Mouse (Mus musculus) right cerebral cortex, adult 2 months (tissue): ENCODE data around the gene Agpat3.

Experiments
- DNase-seq, 2 experiments: peaks; one replicate each; pipeline ENCODE4 v3.0.0; 2021 to 2022; ENCODE audit warnings: low spot score in 2 of 2

Gene Agpat3

DNA sequence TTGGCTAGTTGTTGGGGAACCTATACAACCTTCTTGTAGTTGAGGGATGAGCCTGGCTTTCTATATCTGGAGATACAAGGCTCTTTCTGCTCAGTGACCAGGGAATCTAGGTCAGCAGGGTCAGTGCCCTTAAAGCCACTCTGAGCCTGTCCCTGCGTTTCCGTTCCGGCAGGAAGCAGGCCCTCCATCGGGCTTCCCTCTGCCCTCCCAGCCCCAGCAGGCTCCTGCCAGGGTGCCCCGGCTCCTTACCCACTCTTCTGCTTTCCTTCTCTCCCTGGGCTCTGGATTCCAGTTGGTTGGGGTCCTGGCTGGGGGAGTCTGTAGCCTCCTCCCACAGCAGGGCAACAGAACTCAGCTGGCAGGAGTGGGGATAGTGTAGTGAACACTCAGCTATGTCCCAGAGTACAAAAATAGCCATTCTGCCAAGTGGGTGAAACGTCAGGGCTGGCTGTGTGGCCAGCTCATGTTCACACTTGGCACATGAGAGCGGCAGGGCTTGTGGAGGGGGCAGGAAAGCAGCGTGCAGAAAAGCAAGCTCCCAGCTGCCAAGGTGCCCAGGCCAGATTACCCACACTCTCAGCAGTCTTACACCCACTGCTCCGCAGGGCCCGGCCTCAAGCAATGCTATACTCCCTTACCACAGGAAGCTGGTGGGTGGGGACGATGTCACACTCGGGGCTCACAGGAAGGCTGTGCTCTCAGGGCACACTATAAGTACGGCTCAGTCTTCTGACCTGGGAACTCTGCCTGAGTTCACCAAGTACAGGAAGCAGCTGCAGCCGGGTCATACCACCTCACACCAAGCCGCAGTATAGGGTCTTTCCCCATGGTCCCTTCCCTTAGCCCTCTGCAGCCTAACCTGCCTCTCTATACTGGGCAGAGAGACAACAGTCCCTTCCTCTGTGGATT lies 54.5 kb downstream of the Agpat3 start:
- peak; percentile 68 to 71 for DNase-seq

DNA sequence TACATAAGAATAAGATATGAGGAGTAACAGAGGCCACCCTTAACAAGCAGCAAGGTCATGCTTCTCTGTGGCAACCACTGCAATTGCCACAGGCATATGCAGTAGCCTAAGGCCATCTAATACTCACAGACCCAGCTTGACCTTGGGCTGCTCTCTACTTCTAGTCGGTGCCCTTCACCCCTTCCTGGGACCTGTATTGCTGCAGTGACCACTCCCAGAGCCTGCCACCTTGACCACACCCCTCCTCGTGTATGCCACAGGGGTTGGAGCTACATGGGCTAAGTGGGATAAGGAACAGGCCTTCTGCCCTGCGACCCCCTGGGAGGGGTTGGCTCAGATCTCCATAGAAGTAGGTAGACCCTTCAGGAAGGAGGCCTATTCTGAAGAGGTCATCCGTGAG lies 55.3 kb downstream of the Agpat3 start:
- DNase-seq = no peak

DNA sequence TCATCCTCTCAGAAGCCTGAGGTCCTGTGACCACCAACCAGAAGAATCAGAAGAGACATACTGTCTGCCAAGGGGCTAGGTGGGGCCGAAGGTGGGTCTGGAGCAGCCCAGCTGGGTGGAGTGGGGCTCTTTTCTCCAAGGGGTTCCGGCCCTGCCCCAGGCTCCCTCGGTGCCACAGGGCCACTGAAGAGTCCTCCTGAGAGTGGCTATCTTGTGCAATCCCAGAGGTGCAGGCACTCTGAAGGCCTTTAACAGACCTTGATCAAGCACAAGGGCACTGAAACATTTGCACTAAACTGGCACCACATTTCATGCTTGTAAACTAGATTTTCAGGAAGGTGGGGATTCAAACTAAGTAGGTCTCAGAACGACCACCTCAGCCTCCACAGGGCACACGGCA lies 55.9 kb downstream of the Agpat3 start:
- DNase-seq = no peak

DNA sequence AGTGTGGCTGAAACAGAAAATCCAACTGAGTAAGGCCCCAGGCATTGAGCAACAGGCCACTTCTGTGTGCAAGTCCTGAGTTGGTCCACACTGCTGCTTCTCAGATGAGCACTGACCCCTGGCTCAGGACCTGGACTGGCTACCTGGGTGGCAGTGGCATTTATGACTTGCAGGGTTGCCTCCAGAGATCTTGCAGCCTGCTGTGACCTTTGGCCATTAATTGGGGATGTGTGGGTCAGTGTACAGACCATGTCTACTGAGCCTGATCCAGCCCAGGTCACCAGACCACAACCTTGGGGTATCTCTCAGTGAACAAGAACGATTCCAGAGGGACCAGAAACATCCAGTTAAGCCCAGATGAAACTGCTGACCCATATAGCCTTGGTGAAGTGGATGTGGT lies 58.7 kb downstream of the Agpat3 start:
- no peak for DNase-seq

DNA sequence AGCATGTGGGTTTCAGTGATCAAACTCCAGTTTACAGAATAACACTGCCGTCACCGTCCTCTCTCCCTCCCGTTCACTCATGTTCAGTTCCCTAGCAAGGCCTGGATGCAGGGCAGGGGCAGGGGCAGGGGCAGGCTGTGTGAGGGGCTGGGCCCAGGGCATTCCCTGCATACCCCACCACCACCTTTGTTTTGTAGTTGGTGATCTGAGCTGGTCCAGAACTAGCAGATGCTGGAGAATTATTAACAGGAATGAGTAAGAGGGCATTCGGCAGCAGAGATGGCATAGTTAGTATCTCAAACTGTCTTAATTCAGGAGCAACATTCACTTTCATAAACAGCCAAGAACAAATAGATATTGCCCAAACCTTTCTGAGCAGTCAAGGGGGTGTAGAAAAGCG lies 59.9 kb downstream of the Agpat3 start:
- DNase-seq = no peak

DNA sequence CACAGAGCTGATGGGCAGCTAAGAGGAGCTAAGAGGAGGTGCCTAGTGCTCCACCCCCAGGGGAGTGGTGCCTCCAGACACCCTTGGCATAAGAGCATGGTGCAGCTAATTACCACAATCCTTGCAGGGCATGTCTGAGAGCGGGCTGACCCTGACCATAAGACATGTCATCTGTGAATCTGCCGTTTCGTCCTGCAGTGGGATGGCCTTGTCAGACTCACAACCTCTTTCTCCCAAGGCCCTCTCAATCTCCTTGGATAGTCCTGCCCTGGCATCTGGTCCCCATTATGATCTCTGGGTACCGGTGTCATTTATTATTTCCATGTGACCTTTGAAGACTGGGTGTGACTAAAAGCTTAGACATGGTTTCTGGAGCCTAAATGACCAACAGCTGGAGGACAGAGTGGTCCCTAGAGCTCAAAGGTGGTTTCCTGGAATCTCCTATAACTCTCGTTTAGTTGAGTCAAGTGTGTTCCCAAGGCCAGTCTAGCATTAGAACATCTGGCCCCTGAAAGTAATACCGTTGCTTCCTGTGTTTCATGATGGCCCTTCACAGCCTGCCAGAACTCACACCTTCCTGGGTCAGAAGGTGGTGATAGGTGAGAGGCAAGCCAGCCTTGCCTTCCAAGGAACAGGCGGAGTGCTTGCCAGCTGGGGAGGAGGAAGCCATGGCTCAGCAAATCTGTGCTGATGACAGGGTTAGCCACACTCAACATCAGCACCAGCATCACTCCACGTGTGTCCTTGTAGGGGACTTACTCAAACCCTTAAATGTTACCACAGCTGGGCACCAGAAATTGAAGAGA lies 61.4 kb downstream of the Agpat3 start:
- no peak for DNase-seq

DNA sequence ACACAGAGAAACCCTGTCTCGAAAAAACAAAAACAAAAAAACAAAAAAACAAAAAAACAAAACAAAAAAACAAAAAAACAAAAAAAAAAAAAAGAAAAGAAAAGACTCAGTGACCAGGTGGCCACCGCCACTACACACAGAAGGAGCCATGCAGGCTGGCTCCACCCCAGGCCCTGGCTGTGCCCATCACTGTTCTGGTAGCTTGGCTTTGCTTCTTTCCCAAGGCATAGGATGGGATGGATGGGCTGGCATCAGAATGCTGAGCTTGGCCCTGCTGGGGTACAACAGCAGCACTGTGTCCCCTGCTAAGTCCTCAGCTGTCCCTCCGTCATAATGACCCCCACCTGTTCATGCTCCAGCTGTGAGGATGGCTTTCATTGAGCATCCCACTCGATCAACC lies 63.4 kb downstream of the Agpat3 start:
- no peak for DNase-seq

DNA sequence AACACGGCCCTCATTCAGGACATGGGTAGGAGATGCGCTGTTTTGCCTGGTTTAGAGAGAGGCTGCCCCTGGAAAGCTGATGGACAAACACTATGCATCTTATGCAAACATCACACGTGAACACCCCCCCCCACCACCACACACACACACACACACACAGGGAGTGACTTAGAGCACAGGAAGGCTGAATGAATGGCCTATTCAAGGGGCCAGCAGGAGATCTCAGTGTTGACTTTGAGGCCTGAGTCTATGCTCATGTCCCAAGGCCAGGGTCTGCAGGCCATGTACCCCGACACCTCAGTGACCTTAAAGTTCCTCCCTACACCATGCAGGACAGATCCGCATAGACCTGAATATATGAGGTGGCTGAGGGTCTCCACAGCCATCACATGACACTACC lies 64.2 kb downstream of the Agpat3 start:
- no peak for DNase-seq

DNA sequence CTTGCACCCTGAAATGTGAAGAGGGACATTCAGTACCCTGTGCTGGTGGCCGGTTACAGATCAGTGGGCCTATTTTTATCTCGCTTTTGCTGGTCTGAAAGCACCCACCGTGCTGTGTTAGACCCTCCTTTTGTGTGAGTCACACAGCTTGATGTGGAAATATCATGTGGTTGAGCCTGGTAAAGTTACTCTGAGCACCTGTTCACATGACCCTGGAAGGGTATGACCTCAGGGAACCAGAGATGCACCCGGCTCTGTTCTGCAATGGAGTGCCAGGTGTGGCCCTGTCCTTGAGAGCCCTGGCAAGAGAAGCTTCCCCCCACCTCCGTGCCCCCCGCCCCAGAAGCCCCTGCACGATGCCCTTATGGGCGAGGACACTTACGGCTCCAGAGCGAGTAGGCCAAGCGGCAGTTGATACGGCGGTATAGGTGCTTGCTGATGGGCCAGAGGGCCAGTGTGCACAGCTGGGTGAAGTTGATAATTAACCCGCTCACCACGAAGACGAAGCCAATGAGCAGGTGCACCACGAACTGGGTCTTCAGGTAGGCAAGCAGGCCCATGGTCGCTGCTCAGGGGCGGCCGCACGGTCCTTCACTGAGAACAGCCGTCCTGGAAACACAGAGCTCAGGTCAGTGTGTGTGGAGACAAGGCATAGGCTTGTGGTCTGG lies 64.7 kb downstream of the Agpat3 start:
- no peak for DNase-seq

DNA sequence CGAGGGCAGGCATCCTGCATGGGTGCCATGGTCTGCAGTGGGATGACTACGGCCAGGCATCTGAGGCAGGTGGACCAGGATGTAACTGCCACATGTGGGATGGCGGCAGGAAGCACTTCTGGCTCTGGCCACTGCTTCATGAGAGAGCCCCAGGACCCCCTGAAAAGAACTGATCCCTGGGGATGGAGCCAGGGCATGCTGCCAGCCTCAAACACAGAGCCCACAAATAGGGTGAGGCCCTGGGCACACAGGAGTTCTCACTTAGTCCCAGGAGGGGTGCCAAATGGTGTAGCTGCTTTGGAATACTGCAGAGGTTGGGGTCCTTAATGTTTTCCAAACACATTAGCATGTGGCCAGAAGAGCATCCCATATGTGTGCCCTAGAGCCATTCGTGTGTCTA lies 66.3 kb downstream of the Agpat3 start:
- no peak for DNase-seq

DNA sequence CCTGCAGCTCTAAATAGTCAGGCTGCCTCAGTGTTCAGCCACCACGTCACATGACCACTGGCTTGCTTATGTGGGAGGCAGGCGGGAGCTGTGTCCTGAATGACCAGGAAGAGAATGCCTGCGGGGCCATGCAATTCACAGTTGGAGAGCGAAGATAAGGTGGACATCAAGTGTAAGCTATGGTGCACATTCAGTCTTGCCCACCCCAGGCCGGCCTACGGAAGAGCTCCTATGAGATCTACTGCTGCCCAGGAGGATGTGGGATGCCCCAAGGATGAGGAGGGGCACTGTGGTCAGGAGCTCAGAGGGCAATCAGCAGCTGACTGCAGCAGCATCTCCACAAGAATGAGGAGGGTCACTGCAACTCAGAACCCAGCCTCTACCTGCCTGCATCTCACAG lies 66.9 kb downstream of the Agpat3 start:
- no peak for DNase-seq

DNA sequence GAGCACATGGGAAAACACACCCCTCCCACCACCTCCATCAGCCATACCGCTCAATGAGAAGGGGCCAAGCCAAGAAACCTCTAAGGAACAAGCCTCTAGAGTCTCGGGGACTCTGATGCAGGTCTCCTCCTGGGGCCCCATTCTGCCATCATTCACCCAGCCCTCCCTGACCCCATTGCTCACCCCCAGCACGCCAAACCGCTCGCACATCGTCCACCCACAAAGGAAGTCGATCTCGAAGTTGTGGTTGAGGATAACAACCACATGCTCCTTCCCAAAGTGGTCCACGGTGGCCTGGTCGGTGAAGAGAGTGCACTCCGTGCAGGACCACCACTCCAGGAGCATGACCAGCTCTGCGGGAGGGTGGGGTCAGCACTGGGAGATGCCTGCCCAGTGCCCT lies 67.5 kb downstream of the Agpat3 start:
- no peak for DNase-seq

DNA sequence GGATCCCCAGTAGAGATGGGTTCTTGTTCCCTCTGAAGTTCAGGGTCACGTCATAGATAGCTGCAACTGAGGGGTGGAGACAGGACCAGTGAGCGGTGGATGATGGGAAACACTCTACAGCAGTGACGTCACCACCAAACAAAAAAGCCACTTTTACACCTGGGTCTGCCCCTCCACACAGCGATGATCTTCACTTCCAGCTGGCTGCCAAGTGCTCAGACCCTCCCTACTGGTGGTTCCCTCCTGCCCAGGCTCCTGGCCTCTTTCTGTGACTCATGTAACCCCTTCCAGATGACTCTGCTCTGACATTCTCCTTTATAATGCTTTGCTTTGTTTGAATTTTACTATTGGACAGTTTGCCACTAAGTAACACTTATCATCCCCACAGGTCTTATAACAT lies 69.9 kb downstream of the Agpat3 start:
- no peak for DNase-seq

DNA sequence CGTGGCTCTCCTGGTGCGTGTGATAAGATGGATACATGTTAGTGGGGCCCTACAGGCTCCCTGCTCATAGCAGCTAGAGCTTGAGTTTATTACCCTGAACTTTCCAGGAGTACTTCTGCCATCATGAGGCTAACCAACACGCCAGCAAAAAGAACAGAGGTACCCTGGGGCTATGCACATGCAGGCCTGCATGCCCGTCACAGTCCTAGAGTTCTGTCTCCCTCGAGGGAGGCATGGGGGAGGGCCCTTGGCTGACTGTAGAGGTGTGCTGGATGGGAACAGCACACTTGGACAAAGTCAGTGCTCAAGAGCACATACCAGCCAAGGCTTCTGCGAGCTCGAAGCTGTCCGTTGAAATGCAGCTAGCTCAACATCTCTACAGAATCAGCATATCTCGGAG lies 71.8 kb downstream of the Agpat3 start:
- no peak for DNase-seq

DNA sequence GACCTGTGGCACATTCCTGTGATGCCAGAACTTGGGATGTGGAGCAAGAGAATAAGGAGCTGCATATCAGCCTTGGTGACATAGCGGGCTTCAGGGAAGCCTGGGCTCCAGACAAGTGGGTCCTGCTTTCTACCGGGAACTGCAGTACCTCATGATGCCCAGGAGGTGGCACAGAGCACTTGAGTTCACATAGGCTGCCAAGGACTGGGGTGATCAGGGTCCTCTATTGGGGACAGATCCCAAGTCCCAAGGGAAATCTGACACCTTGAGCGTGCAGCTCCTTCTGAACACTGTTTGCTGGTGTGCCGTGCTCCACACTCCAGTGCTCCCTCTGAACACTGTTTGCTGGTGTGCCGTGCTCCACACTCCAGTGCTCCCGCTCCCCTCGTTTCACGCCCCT lies 73.1 kb downstream of the Agpat3 start:
- DNase-seq = peak; percentile 61 to 64

DNA sequence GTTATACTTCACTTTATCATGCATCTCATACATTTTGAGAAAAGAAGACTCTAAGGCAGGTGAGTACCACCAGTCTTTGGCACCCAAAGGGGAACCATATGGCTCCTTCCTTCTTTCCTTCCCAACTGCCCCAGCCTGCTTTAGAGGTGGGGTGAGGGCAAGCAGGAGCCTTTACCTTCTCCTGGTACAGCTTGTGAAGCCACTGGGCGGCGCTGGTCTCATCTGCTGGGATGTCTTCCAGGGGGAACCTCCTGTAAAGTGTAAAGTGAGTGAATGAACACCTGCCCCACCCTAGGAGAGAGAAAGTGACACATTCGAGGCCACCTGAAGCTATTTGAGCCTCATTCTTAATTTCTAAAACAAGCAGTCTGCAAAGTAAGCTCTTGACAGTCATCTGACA lies 74.5 kb downstream of the Agpat3 start:
- DNase-seq = no peak

DNA sequence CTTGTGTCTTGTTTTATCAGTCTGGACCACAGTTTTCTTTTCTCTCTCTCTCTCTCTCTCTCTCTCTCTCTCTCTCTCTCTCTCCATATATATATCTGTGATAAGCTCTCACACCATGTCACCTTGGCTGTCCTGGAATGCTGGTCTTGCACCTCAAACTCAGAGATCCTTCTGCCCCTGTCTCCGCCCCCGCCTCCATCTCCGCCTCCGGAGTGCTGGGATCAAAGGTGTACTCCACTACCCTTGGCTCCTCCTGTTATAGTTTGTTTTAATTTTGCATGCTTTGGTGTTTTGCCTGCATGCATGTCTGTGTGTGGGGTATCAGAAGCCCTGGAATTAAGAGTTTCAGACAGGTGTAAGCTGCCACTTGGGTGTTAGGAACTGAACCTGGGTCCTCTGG lies 76.0 kb downstream of the Agpat3 start:
- no peak for DNase-seq

DNA sequence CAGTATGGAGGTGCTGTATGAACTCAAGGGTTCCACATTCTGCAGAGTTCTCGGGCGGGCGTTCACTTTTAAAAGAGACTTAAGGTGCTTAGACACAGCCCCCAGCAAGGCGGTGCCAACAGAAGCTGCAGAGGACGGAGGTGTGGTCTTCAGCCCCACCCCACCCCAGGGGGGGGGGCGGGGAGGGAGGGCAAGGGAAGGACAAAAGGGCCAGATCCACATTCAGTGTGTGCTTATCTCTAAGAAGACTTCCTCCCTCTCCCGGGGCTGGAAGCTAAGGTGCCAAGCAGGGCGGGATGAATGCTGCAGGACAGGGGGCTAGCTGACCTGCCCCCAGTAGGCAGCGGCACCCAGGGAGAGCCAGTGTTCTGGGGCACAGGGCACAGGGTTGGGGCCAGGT lies 79.4 kb downstream of the Agpat3 start:
- no peak for DNase-seq

DNA sequence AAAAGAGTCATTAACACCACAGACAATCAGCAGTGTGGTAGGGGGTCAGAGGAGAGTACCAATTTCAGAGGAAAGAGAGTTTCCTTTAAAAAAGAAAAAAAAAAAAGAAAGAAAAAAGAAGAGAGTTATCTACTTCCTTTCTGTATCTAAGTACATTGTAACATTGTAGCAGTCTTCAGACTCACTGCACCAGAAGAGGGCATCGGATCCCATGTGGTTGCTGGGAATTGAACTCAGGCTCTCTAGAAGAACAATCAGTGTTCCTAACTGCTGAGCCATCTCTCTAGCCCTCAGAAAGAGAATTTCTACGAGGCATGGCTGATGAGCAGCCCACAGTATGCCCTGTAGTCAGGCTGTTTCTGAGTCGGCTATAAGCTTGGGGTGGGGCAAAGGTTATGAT lies 86.4 kb downstream of the Agpat3 start:
- no peak for DNase-seq

DNA sequence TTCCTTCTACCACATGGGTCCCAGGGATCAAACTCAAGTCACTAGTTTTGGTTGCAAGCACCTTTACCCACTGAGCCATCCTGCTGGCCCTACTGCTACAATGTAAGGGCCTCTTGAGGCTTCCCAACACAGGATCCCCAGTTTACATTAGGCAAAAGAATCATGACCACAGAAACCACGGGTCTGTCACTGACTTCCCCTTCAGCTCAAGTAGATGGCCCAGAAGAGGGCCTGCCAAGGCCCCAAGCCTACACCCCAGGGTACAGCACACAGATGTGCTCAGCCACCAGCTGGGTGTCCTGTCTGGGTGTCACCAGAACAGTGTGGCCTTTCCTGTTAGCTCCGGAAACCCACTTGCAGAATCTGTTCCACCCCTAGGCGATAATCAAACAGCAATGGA lies 87.6 kb downstream of the Agpat3 start:
- DNase-seq = no peak

DNA sequence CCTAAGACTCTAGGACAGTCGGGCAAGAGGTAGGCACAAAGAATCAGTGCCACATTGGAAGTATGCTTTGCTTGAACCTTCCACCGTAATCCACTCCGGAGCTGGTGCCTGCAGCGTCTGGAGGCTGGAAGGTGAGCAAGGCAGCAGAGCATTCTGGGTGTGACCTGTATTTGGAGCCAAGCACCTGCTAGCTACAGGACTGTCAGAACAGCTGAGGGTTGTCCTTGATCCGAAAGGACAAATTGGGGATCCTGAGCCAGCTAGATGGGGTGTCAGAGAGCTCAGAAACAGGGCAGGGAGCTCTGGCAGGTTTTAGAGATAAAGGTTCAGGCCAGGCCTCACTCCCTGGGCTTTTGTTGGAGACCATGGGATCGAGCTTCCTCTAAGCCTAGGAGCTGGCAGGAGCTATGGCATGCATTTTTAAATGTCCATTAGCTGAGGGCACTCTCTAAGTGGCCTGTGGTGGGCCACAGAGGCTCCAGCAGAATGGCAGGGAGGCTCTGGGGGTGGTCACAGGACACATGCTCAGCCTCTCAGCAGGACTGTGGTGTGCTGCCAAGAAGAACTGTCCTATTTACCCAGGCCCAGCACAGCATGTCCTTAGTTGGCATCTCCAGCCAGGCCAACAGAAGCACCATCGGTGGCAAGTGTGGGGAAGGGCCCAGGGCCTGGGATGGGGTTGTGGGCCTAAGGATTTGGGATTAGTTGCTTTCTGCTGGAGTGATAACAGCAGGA lies 91.2 kb downstream of the Agpat3 start:
- no peak for DNase-seq

DNA sequence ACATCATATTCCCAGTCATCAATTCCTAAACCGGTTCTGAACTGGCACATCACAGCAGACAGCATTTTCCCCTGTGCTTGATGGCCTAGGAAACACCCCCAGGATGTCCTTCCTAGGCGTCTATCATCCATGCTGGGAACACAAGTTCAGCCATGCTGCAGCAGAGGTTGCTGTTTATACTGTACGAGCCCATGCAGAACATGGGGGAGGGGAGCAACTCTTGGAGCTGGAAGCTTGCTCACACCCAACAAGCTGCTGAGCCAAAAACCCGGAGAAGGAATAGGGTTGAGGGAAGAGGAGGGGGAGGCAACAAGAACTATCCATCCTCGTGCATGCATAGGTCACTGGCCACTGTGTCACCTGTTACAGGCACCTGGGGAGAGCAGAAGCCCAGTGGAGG lies 92.0 kb downstream of the Agpat3 start:
- no peak for DNase-seq
